Mouse (Mus musculus): ENCODE measurements at regions not wholly inside any gene's neighbourhood (a gene's known extent, or its start where the extent isn't known, plus 50 kb on each side); places are given as distances from the start of the nearest gene placed in this dataset.
A peak's percentile ranks its signal among the peaks of the same experiment; 100 is the strongest.

- Histone ChIP-seq H3K27me3 (ENCODE audit: control insufficient read depth, insufficient read depth, insufficient read length) (no peaks in the 10 kb centered on the region), H3K79me2 (ENCODE audit: control insufficient read depth, insufficient read depth) (no peaks in the 10 kb centered on the region), H3K4me2 (ENCODE audit: low read depth) (no peak overlapping the region), H3K36me3 (ENCODE audit: control insufficient read depth, insufficient read depth) (no peaks in the 10 kb centered on the region), H3ac (ENCODE audit: control insufficient read depth, insufficient read length) (no peak overlapping the region), H3K4me3 (no peak overlapping the region)
- TF ChIP-seq E2F4 (IDR thresholded peaks at IDR 0.05; ENCODE audit: insufficient read depth) (no peak), MYOG (IDR thresholded peaks at IDR 0.05; ENCODE audit: control insufficient read depth in 1 of 3, insufficient read depth in 1 of 3, insufficient read length in 2 of 3, low read depth in 2 of 3) (no peak), REST (IDR thresholded peaks at IDR 0.05; ENCODE audit: insufficient read depth, insufficient read length) (no peak), CEBPB (IDR thresholded peaks at IDR 0.05; ENCODE audit: insufficient read depth, poor library complexity, severe bottlenecking) (no peak), TCF12 (IDR thresholded peaks at IDR 0.05; ENCODE audit: insufficient read depth, poor library complexity, severe bottlenecking) (no peak)
Observed at GRCm38 (mm10) chr17:62527556-62527955, 353.6 kb downstream of the Efna5 start.

- no peak overlapping the region for H3K4me3 ChIP-seq
- no peak overlapping the region for H3ac ChIP-seq (ENCODE audit: control insufficient read depth, insufficient read length)
- no peak overlapping the region for H3K4me2 ChIP-seq (ENCODE audit: low read depth)
- no peaks in the 10 kb centered on the region for H3K27me3 ChIP-seq (ENCODE audit: control insufficient read depth, insufficient read depth, insufficient read length)
- no peaks in the 10 kb centered on the region for H3K36me3 ChIP-seq (ENCODE audit: control insufficient read depth, insufficient read depth)
- TF ChIP-seq MYOD1 (IDR thresholded peaks at IDR 0.05; ENCODE audit: control insufficient read depth in 1 of 3, insufficient read length in 2 of 3, low read depth in 2 of 3) (no peak), REST (IDR thresholded peaks at IDR 0.05; ENCODE audit: insufficient read depth, insufficient read length) (no peak), USF1 (IDR thresholded peaks at IDR 0.05; ENCODE audit: low read depth) (no peak), POLR2A (IDR thresholded peaks at IDR 0.05; ENCODE audit: insufficient read length, low read depth) (no peak), TCF3 (IDR thresholded peaks at IDR 0.05; ENCODE audit: insufficient read length, low read depth) (no peak), MYOG (IDR thresholded peaks at IDR 0.05; ENCODE audit: control insufficient read depth in 1 of 3, insufficient read depth in 1 of 3, insufficient read length in 2 of 3, low read depth in 2 of 3) (no peak), MAX (IDR thresholded peaks at IDR 0.05; ENCODE audit: low read depth) (no peak), CEBPB (IDR thresholded peaks at IDR 0.05; ENCODE audit: insufficient read depth, poor library complexity, severe bottlenecking) (no peak), SRF (IDR thresholded peaks at IDR 0.05; ENCODE audit: control insufficient read depth, insufficient read length, low read depth) (no peak), POLR2AphosphoS2 (IDR thresholded peaks at IDR 0.05; ENCODE audit: insufficient read length, low read depth) (no peak)
- no peaks in the 10 kb centered on the region for H3K79me2 ChIP-seq (ENCODE audit: control insufficient read depth, insufficient read depth)
Observed at GRCm38 (mm10) chr17:62513635-62514034, 367.5 kb downstream of the Efna5 start.

- Histone ChIP-seq H3K4me3 (no peak overlapping the region), H3K79me2 (ENCODE audit: control insufficient read depth, insufficient read depth) (no peaks in the 10 kb centered on the region), H3ac (ENCODE audit: control insufficient read depth, insufficient read length) (no peak overlapping the region), H3K27me3 (ENCODE audit: control insufficient read depth, insufficient read depth, insufficient read length) (no peaks in the 10 kb centered on the region), H3K4me2 (ENCODE audit: low read depth) (peak overlapping the region; percentile 20), H3K36me3 (ENCODE audit: control insufficient read depth, insufficient read depth) (no peaks in the 10 kb centered on the region)
- TF ChIP-seq CEBPB (IDR thresholded peaks at IDR 0.05; ENCODE audit: insufficient read depth, poor library complexity, severe bottlenecking), result no peak
- no peak for TF ChIP-seq SRF (IDR thresholded peaks at IDR 0.05; ENCODE audit: control insufficient read depth, insufficient read length, low read depth)
- no peak for TF ChIP-seq USF1 (IDR thresholded peaks at IDR 0.05; ENCODE audit: low read depth)
- no peak for TF ChIP-seq POLR2A (IDR thresholded peaks at IDR 0.05; ENCODE audit: insufficient read length, low read depth)
- no peak for TF ChIP-seq TCF12 (IDR thresholded peaks at IDR 0.05; ENCODE audit: insufficient read depth, poor library complexity, severe bottlenecking)
- no peak for TF ChIP-seq MYOG (IDR thresholded peaks at IDR 0.05; ENCODE audit: control insufficient read depth in 1 of 3, insufficient read depth in 1 of 3, insufficient read length in 2 of 3, low read depth in 2 of 3)
- no peak for TF ChIP-seq REST (IDR thresholded peaks at IDR 0.05; ENCODE audit: insufficient read depth, insufficient read length)
- no peak for TF ChIP-seq MAX (IDR thresholded peaks at IDR 0.05; ENCODE audit: low read depth)
- TF ChIP-seq POLR2AphosphoS2 (IDR thresholded peaks at IDR 0.05; ENCODE audit: insufficient read length, low read depth), result no peak
- no peak for TF ChIP-seq MYOD1 (IDR thresholded peaks at IDR 0.05; ENCODE audit: control insufficient read depth in 1 of 3, insufficient read length in 2 of 3, low read depth in 2 of 3)
- no peak for TF ChIP-seq TCF3 (IDR thresholded peaks at IDR 0.05; ENCODE audit: insufficient read length, low read depth)
- no peak for TF ChIP-seq E2F4 (IDR thresholded peaks at IDR 0.05; ENCODE audit: insufficient read depth)
Observed at GRCm38 (mm10) chr17:62510184-62510583, 370.9 kb downstream of the Efna5 start.

GRCm38 (mm10) chr17:62507766-62508485 is 373.2 kb downstream of the Efna5 start:
- H3K4me2 ChIP-seq (ENCODE audit: low read depth), result no peak overlapping the region
- no peak overlapping the region for H3K4me3 ChIP-seq
- no peaks in the 10 kb centered on the region for H3K27me3 ChIP-seq (ENCODE audit: control insufficient read depth, insufficient read depth, insufficient read length)
- H3K36me3 ChIP-seq (ENCODE audit: control insufficient read depth, insufficient read depth), result no peaks in the 10 kb centered on the region
- TF ChIP-seq MYOD1 (IDR thresholded peaks at IDR 0.05; ENCODE audit: control insufficient read depth in 1 of 3, insufficient read length in 2 of 3, low read depth in 2 of 3), result no peak
- no peak for TF ChIP-seq REST (IDR thresholded peaks at IDR 0.05; ENCODE audit: insufficient read depth, insufficient read length)
- no peak for TF ChIP-seq TCF12 (IDR thresholded peaks at IDR 0.05; ENCODE audit: insufficient read depth, poor library complexity, severe bottlenecking)
- no peaks in the 10 kb centered on the region for H3K79me2 ChIP-seq (ENCODE audit: control insufficient read depth, insufficient read depth)
- H3ac ChIP-seq (ENCODE audit: control insufficient read depth, insufficient read length), result no peak overlapping the region

GRCm38 (mm10) chr17:62504691-62505090 is 376.4 kb downstream of the Efna5 start:
- Histone ChIP-seq H3K36me3 (ENCODE audit: control insufficient read depth, insufficient read depth) (no peaks in the 10 kb centered on the region), H3K4me3 (no peak overlapping the region), H3K27me3 (ENCODE audit: control insufficient read depth, insufficient read depth, insufficient read length) (no peaks in the 10 kb centered on the region), H3K79me2 (ENCODE audit: control insufficient read depth, insufficient read depth) (no peaks in the 10 kb centered on the region), H3K4me2 (ENCODE audit: low read depth) (peak overlapping the region; percentile 66), H3ac (ENCODE audit: control insufficient read depth, insufficient read length) (no peak overlapping the region)
- TF ChIP-seq TCF3 (IDR thresholded peaks at IDR 0.05; ENCODE audit: insufficient read length, low read depth), result no peak
- TF ChIP-seq MYOD1 (IDR thresholded peaks at IDR 0.05; ENCODE audit: control insufficient read depth in 1 of 3, insufficient read length in 2 of 3, low read depth in 2 of 3), result no peak

Data from myocyte (in vitro differentiated cells).